Mouse (Mus musculus): ENCODE results near the gene Serpinb9g. TPM values are rescaled to one million over a fixed set of nuclear protein-coding genes. Genes with fewer than 3 reads are reported as not detected.
"Not testable (repeated sequence)": the region's sequence is repeated elsewhere in the genome, so short reads cannot be mapped to it uniquely, and the experiment has no call there.

Gene Serpinb9g
- total RNA-seq (2021): not detected
- long read RNA-seq, experiment 1: 0 reads
- long read RNA-seq, experiment 2: 0 reads

GRCm38 (mm10) chr13:33484490-33484889, at the start of gene Serpinb9g:
Serpinb9g (plus strand) TSS chr13:33484790.
- DNase-seq (ENCODE audit: low spot score in 2 of 2): not testable (repeated sequence)

GRCm38 (mm10) chr13:33483872-33484271, 718 bp upstream of the Serpinb9g start:
- not testable (repeated sequence) for DNase-seq (ENCODE audit: low spot score in 2 of 2)

- DNase-seq (ENCODE audit: low spot score in 2 of 2): no peak
Measured at GRCm38 (mm10) chr13:33524629-33525028, 40.0 kb downstream of the Serpinb9g start.

GRCm38 (mm10) chr13:33532814-33533213, 48.2 kb downstream of the Serpinb9g start:
- DNase-seq (ENCODE audit: low spot score in 2 of 2): no peak

Other genes with a start within 250 kb of the Serpinb9g start
- not detected for gene Serpinb9e, start 235.2 kb upstream of the Serpinb9g start, total RNA-seq (2021)
- not detected for gene Serpinb9f, start 160.7 kb upstream of the Serpinb9g start, total RNA-seq (2021)
- gene Gm11397, start 89.0 kb upstream of the Serpinb9g start, total RNA-seq (2021): not detected
- not detected for gene Serpinb6d, start 176.6 kb downstream of the Serpinb9g start, total RNA-seq (2021)